Mouse (Mus musculus) kidney, embryonic 15.5 days (tissue): ENCODE data around the gene S100a3. TPM values are rescaled to one million over a fixed set of nuclear protein-coding genes. Genes with fewer than 3 reads are reported as not detected.

Experiments
- ATAC-seq: fragments of 200-750 bp; cut with Nextera tagmentation; replicated peaks from 2 replicates; pipeline ENCODE4 v1.8.0; 2017; ENCODE audit warnings: moderate TSS enrichment; ENCODE audit not compliant: low FRiP score
- H3K27ac ChIP-seq: fragments of 300-500 bp; sonication (generic); 2 replicates; pipeline ENCODE4 v1.5.1; 2015; ENCODE audit warnings: mild to moderate bottlenecking, inconsistent platforms
- H3K27me3 ChIP-seq: fragments of 300-500 bp; sonication (generic); 2 replicates; pipeline ENCODE4 v1.6.1; 2015; ENCODE audit warnings: inconsistent platforms
- H3K36me3 ChIP-seq: fragments of 300-500 bp; sonication (generic); 2 replicates; pipeline ENCODE4 v1.6.1; 2015; ENCODE audit warnings: inconsistent platforms
- H3K4me1 ChIP-seq: fragments of 300-500 bp; sonication (generic); 2 replicates; pipeline ENCODE4 v1.6.1; 2015; ENCODE audit warnings: inconsistent platforms
- H3K4me2 ChIP-seq: fragments of 300-500 bp; sonication (generic); 2 replicates; pipeline ENCODE4 v1.6.1; 2015; ENCODE audit warnings: moderate library complexity, mild to moderate bottlenecking, inconsistent platforms
- H3K4me3 ChIP-seq: fragments of 300-500 bp; sonication (generic); replicated peaks from 2 replicates; pipeline ENCODE4 v1.5.1; 2015; ENCODE audit warnings: mild to moderate bottlenecking, inconsistent platforms
- H3K9ac ChIP-seq: fragments of 300-500 bp; sonication (generic); 2 replicates; pipeline ENCODE4 v1.6.1; 2015; ENCODE audit warnings: mild to moderate bottlenecking, inconsistent platforms
- H3K9me3 ChIP-seq: fragments of 300-500 bp; sonication (generic); replicated peaks from 2 replicates; pipeline ENCODE4 v1.6.1; 2016; ENCODE audit warnings: inconsistent platforms
- WGBS: fragments of 180-500 bp; shearing (Covaris S2); methylation state at CpG from one replicate; pipeline ENCODE4 v1.1.7; 2015; ENCODE audit warnings: mixed read lengths; 5-methylcytosine and 5-hydroxymethylcytosine counted together
- polyA plus RNA-seq: library from polyadenylated mRNA; unstranded; fragments of >200 nt; fragmentation: Nextera tagmentation; extraction: Ambion mirVana; gene quantifications from 2 replicates; pipeline ENCODE4 v1.2.1, GENCODE M21; 2015

Gene S100a3
- polyA plus RNA-seq, 1 experiment from 2014 or later, result not detected

DNA sequence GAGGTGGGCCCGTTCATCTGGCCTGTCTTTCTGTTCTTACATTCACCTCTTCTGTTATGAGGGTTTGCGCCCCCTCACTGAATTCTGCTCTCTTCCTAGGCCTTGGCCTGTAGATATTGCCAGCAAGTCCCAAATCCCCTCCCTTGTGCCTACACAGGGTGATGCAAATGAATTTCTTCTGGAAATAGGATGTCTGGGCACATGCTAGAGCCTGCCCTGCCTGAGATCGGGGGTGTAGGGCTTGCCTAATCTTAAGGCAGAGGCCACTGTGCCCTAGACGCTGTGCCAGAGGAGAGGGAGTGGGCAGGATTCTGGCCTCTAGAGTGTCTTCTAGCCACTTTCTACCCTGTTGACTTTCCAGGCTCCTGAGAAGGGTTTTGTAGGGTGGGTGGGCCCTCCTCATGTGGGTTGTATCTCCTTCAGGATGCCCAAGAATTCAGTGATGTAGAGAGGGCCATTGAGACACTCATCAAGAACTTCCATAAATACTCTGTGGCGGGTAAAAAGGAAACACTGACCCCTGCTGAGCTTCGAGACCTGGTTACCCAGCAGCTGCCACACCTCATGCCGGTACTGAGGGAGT, 33.0 kb upstream of the S100a3 start:
- no peaks in the 10 kb centered on the region for H3K36me3 ChIP-seq
- peaks cover 11% of the 10 kb centered on the region; the same call in 1 of the 2 replicates for H3K4me1 ChIP-seq
- H3K4me3 ChIP-seq, result no peak overlapping the region
- ATAC-seq, result no peak
- no peaks in the 10 kb centered on the region for H3K9me3 ChIP-seq
- H3K27ac ChIP-seq, result no peak overlapping the region
- 89% methylated on average over 7 of the region's 7 CpGs for WGBS
- no peak overlapping the region for H3K4me2 ChIP-seq
- no peaks in the 10 kb centered on the region for H3K27me3 ChIP-seq
- no peak overlapping the region for H3K9ac ChIP-seq

DNA sequence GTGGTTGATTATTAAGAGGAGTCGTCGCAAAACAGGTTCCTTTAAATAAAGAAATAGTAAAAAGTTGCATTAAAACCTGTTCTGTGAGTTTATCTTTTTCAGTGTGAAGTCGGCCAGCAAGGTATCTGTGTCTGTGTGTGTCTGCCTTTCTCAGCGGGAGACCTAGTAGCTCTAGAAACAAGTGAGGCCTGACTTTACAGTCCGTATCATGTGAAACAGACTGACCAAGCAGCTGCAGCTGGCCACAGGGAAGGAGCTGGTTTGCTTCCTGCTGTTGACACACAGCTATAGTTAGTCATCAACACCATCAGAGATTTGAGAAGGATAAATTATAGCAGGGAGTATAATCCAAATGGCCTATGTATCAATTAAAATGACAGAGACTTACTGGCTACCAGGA, 28.7 kb upstream of the S100a3 start:
- 62% methylated on average over 5 of the region's 5 CpGs for WGBS
- Histone ChIP-seq H3K27me3 (no peaks in the 10 kb centered on the region), H3K9ac (no peak overlapping the region), H3K4me1 (peaks cover 5% of the 10 kb centered on the region), H3K36me3 (no peaks in the 10 kb centered on the region), H3K4me2 (no peak overlapping the region), H3K27ac (no peak overlapping the region), H3K9me3 (no peaks in the 10 kb centered on the region), H3K4me3 (no peak overlapping the region)
- ATAC-seq, result no peak

DNA sequence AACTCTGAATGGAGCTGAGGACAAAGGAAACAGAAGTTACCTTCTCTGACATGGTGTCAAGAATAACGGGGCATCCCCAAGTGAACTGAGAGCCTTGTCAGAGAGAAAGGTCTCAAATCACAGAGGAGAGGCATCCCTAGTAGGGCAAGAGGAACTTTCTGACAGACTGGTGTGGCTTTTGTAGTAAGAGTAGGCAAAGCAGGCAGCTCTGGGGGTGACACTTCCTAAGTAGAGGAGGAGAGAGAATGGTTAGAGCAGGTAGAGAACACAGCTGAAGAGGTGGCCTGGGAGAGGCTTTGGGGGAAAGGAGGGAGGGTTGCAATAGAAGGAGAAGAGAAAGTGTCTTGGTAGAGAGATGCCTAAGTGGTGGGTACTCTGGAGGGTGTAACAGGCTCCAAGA, 24.9 kb upstream of the S100a3 start:
- no peaks in the 10 kb centered on the region for H3K36me3 ChIP-seq
- H3K9me3 ChIP-seq, result no peaks in the 10 kb centered on the region
- H3K4me3 ChIP-seq, result no peak overlapping the region
- no peak overlapping the region for H3K4me2 ChIP-seq
- no peak overlapping the region for H3K9ac ChIP-seq
- no peak for ATAC-seq
- WGBS, result 67% methylated on average over 1 of the region's 1 CpGs
- H3K27me3 ChIP-seq, result no peaks in the 10 kb centered on the region
- H3K27ac ChIP-seq, result no peak overlapping the region
- peaks cover 28% of the 10 kb centered on the region for H3K4me1 ChIP-seq

DNA sequence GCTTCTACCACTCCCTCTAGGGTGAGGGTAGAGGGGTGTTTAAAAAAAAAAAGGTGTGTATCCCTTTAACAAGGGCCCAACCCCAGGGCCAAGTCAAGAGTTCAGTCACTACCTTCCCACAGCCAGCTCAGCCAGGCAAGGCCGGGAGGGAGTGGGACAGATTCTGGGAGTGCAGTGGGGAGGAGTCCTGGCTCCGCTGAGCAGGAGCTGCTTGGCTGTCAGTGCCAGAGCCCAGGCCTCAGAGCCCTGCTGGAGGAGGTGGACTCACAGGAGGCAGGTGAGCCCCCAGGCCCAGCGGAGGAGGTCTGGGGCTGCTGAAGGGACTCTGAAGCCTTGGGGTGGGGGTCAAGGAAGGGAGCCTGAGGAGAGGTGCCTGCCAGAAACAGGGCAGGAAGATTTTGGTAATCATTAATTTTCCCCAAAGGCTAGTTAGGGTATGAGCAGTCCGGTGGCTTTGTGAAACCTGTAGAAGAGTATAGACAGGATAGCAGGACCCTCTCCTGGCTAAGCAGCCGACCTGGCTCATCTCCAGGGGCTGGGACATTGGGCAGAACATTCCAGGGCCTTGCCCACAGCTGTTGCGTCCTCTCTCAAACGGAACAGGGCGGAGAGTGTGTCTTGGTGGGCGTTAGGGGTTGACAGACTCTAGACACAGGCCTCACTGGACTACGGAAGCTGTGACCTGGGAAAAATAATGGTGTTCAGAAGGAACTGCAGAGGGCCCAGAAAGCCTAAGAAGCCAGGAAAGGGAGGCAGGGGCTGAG, 23.1 kb upstream of the S100a3 start, which contains the start of gene S100a16:
TSS of gene S100a16 (plus strand) at position 114 of the 764 bp plus-strand sequence.
- Histone ChIP-seq H3K27ac (peak within 1 kb of the TSS; percentile 91), H3K36me3 (no peaks in the 10 kb centered on the region), H3K9me3 (no peaks in the 10 kb centered on the region), H3K4me1 (peaks cover 45% of the 10 kb centered on the region), H3K27me3 (no peaks in the 10 kb centered on the region), H3K9ac (peak within 1 kb of the TSS; percentile 29), H3K4me2 (peak within 1 kb of the TSS; percentile 47), H3K4me3 (peak within 1 kb of the TSS; percentile 32)
- 28% methylated on average over 10 of the region's 10 CpGs for WGBS
- peak; percentile 94 for ATAC-seq

DNA sequence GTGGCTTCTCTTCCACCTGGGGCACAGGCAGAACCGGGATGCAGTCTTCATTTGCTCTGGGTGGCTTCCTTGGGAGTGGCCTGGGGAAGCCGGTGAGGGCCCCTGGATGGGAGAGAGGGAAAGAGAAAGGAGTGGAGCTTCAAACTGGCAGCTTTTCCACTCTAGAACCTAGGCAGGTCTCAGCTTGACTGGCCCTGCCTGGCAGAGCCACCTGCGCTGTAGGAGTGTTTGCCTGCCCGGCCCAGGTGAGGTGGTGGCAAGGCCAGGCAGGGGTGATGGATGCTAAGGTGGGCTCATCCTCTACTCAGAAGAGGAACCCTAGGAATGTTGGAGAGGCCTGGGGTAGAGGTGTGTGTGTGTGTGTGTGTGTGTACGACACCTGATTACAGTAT, 22.5 kb upstream of the S100a3 start:
- Histone ChIP-seq H3K9me3 (no peaks in the 10 kb centered on the region), H3K27me3 (no peaks in the 10 kb centered on the region), H3K27ac (peak overlapping the region; percentile 91), H3K4me1 (peaks cover 47% of the 10 kb centered on the region), H3K36me3 (no peaks in the 10 kb centered on the region), H3K4me2 (peak overlapping the region; percentile 47), H3K4me3 (peak overlapping the region; percentile 32), H3K9ac (peak overlapping the region; percentile 29)
- ATAC-seq, result no peak
- WGBS, result 63% methylated on average over 5 of the region's 5 CpGs

DNA sequence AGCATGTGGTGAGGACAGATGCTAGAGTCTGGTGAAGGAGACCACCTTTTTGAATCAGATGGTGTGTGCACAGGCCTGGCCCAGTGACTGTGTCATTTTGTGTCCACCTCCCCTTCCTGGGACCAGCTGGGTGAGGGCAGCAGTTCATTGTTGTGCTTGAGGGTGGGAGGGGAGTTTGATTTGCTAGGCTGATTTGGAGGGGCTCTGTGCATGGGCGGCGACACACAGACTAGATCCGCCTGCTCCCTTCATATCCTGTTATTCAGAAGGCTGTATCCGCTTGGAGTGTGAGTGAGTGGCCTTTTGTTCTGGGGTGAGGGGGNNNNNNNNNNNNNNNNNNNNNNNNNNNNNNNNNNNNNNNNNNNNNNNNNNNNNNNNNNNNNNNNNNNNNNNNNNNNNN, 19.5 kb upstream of the S100a3 start:
- Histone ChIP-seq H3K9ac (peak overlapping the region; percentile 36; the same call in 1 of the 2 replicates), H3K4me3 (peak overlapping the region; percentile 30), H3K36me3 (no peaks in the 10 kb centered on the region), H3K9me3 (no peaks in the 10 kb centered on the region), H3K4me2 (peak overlapping the region; percentile 44), H3K4me1 (peaks cover 47% of the 10 kb centered on the region), H3K27me3 (no peaks in the 10 kb centered on the region), H3K27ac (peak overlapping the region; percentile 78)
- WGBS, result 24% methylated on average over 4 of the region's 4 CpGs
- peak; percentile 34; the same call in 1 of the 2 replicates for ATAC-seq

DNA sequence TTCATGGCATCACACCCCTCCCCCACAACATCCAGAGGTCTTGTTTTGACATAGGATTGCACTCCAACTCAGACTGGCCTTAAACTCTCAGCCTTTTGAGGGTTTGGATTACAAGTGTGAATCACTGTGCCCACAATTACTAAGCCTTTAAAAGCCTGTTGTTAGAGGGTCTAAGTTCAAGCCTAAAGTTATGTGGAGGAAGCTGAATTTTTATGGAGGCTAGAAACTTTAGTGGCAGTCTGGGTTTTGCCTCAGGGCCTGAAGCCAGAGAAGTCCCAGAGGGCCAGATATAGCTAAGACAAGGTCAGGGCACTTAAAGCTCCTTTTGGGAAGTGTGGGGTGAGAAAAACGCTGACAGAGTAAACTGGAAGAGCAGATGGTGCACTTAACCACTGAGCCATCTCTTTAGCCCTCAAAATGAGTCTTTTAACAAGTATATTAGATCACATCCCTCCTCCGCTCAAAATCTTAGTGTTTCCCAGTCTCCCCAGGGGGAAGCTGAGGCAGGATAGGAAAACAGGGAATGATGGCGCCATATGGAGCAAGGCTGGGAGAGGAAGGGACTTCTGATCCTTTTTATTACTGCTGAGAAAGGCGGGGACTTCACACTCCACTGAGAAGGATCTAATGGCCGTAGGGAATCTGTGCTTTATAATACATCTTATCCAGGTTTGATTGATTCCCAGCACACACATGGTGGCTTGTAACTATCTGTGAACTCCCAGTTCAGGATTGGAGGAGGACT, 10.5 kb upstream of the S100a3 start:
- no peaks in the 10 kb centered on the region for H3K27me3 ChIP-seq

DNA sequence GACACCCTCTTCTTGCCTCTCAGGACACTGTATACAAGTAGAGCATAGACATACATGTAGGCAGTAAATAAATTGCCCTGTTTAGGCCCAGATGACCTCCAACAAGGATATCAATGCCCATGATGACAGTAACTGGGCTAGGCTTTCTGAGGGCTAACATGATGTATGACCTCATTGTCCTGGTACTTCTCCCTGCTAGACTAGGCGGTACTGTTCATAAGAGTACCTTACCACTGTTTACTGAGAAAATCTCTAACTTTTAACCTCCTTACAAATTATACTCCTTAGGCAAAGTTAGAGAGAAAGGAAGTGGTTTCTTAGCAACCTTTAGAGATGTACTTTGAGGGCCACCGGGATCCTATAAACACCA, 10.0 kb upstream of the S100a3 start:
- Histone ChIP-seq H3K9ac (no peak overlapping the region), H3K4me1 (peaks cover 9% of the 10 kb centered on the region; the same call in 1 of the 2 replicates), H3K27me3 (no peaks in the 10 kb centered on the region), H3K27ac (no peak overlapping the region), H3K4me2 (no peak overlapping the region), H3K9me3 (no peaks in the 10 kb centered on the region), H3K36me3 (no peaks in the 10 kb centered on the region), H3K4me3 (no peak overlapping the region)
- no peak for ATAC-seq
- 79% methylated on average over 2 of the region's 2 CpGs for WGBS

More for the DNA sequence above, 10.5 kb upstream of the S100a3 start:
- no peaks in the 10 kb centered on the region for H3K9me3 ChIP-seq
- no peak overlapping the region for H3K4me2 ChIP-seq
- H3K4me3 ChIP-seq, result no peak overlapping the region
- H3K4me1 ChIP-seq, result peaks cover 9% of the 10 kb centered on the region; the same call in 1 of the 2 replicates
- WGBS, result 23% methylated on average over 5 of the region's 5 CpGs
- ATAC-seq, result 0 out of 2 replicates have a peak, but pooled peaks have one; percentile 29
- no peaks in the 10 kb centered on the region for H3K36me3 ChIP-seq
- H3K27ac ChIP-seq, result 0 out of 2 replicates have a peak overlapping the region, but pooled peaks have one; percentile 4
- no peak overlapping the region for H3K9ac ChIP-seq

DNA sequence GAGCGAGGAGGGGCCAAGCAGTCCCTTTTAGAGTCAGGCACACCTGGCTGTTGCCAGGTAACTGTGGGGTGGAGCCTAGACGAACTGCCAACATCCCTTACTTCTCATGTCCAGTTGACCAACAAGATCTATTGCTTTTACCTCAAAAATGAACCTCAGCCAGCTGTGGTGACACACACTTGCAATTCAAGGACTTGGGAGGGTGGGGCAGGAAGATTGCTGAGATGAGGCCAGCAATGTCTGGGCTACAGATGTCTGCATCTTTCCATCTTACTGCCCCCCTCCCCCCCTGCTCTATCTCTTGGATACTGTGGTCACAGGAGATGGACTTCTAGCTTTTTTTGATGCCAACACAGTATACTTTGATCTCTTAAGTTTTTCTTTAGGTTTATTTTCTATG, 8.1 kb upstream of the S100a3 start:
- Histone ChIP-seq H3K36me3 (no peaks in the 10 kb centered on the region), H3K9me3 (no peaks in the 10 kb centered on the region), H3K27me3 (no peaks in the 10 kb centered on the region), H3K27ac (no peak overlapping the region), H3K4me1 (peaks cover 9% of the 10 kb centered on the region; the same call in 1 of the 2 replicates), H3K9ac (no peak overlapping the region), H3K4me2 (no peak overlapping the region), H3K4me3 (no peak overlapping the region)
- no peak for ATAC-seq
- 90% methylated on average over 2 of the region's 2 CpGs for WGBS

DNA sequence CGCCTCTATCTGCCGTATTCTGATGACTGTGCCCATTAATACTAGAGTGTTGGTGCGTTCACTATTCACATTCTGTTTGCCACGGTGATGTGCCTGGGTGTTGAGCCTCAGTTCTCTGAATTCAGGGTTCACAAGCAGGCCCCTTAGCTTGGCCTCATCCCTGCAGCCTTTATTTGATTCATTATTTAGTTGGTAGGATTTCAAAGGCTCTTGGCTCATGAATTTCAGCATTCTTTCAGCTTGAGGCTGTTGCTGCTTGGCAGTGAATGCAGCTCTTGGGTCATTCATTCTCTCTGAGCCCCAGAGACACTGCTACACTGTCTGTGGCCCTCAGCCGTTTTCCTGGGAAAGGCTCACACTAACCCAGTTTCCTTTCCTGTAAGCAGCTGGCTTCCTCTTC, 4.4 kb upstream of the S100a3 start:
- WGBS, result 72% methylated on average over 5 of the region's 5 CpGs
- Histone ChIP-seq H3K4me1 (no peaks in the 10 kb centered on the region), H3K27me3 (no peaks in the 10 kb centered on the region), H3K4me3 (no peak overlapping the region), H3K4me2 (no peak overlapping the region), H3K9me3 (no peaks in the 10 kb centered on the region), H3K9ac (no peak overlapping the region), H3K36me3 (no peaks in the 10 kb centered on the region), H3K27ac (no peak overlapping the region)
- no peak for ATAC-seq

DNA sequence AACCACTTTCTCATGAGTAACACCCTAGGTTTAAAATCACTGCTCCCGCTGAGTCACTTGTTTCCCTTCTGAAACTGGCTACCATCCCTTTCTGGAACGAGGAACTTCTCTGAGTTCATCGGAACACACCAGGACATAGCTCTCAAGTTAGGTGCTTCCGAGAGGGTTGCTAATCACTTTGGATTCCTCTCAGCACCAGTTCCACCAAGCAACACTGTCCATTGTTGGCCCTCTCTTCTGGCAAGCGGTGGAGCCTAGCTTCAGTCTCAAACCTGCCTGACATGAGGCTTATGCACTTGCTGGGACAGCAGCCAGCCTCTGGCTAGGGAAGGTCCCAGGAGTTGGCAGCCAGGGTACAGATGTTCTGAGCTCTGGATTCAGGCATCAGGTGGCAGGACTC, 14.3 kb downstream of the S100a3 start:
- no peak overlapping the region for H3K27ac ChIP-seq
- no peak for ATAC-seq

DNA sequence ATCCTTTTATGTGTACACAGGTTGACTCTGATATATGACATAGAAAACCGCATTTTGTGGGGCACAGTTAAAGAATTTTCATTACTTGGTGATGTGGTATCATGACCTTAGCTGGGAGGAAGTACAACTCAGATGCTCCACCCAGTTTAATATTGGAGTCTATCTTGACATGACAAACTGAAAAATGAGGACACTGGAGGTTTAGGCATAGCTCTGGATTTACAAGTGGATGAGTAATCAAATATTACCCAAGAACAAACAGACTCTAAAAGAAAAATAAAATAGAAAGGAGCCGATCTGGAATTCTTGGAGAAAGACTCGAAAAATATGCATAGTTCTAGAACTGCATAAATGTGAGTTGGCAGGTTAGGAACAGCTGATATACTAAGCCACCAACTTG, 14.9 kb downstream of the S100a3 start:
- H3K4me2 ChIP-seq, result no peak overlapping the region
- H3K27me3 ChIP-seq, result no peaks in the 10 kb centered on the region
- H3K4me1 ChIP-seq, result 0 out of 2 replicates have a peak, but pooled peaks cover 4% of the 10 kb centered on the region
- H3K9me3 ChIP-seq, result no peaks in the 10 kb centered on the region
- H3K4me3 ChIP-seq, result no peak overlapping the region
- no peaks in the 10 kb centered on the region for H3K36me3 ChIP-seq
- ATAC-seq, result no peak
- no peak overlapping the region for H3K9ac ChIP-seq
- H3K27ac ChIP-seq, result no peak overlapping the region
- 66% methylated on average over 3 of the region's 3 CpGs for whole genome bisulfite sequencing

More for the DNA sequence above, 14.3 kb downstream of the S100a3 start:
- Histone ChIP-seq H3K4me1 (0 out of 2 replicates have a peak, but pooled peaks cover 4% of the 10 kb centered on the region), H3K36me3 (no peaks in the 10 kb centered on the region), H3K9ac (no peak overlapping the region), H3K9me3 (no peaks in the 10 kb centered on the region), H3K4me3 (no peak overlapping the region), H3K27me3 (no peaks in the 10 kb centered on the region), H3K4me2 (no peak overlapping the region)
- WGBS, result 85% methylated on average over 5 of the region's 5 CpGs
